Mouse (Mus musculus): ENCODE results near the gene Timm9. TPM values are rescaled to one million over a fixed set of nuclear protein-coding genes. Genes with fewer than 3 reads are reported as not detected.

Gene Timm9
- polyA plus RNA-seq, 1 experiment from 2014 or later: 107 TPM

GRCm38 (mm10) chr12:71086331-71086730 is 50.2 kb downstream of the Timm9 start:
- no peaks in the 10 kb centered on the region for H3K27me3 ChIP-seq
- ATAC-seq (ENCODE audit: low FRiP score, low read depth): no peak
- no peaks in the 10 kb centered on the region for H3K9me3 ChIP-seq
- H3K4me1 ChIP-seq (replicated peaks): no peaks in the 10 kb centered on the region
- no peak overlapping the region for H3K9ac ChIP-seq
- no peak overlapping the region for H3K4me2 ChIP-seq
- H3K36me3 ChIP-seq: peaks cover 22% of the 10 kb centered on the region
- WGBS: 93% methylated on average over 8 of the region's 8 CpGs
- no peak overlapping the region for H3K27ac ChIP-seq (replicated peaks)
- H3K4me3 ChIP-seq: no peak overlapping the region

Other genes starting within 250 kb of the Timm9 start
- gene Actr10, start 198.8 kb downstream of the Timm9 start, polyA plus RNA-seq (2015; fragmentation: Nextera tagmentation; extraction: Ambion mirVana): 174 and 180 TPM in 2 replicates
- 492 and 509 TPM in 2 replicates for gene Psma3, start 162.1 kb downstream of the Timm9 start, polyA plus RNA-seq (2015; fragmentation: Nextera tagmentation; extraction: Ambion mirVana)
- gene Arid4a, start 120.7 kb downstream of the Timm9 start, polyA plus RNA-seq (2015; fragmentation: Nextera tagmentation; extraction: Ambion mirVana): 40.1 and 43.1 TPM in 2 replicates
- gene Tomm20l, start 25.3 kb downstream of the Timm9 start, polyA plus RNA-seq (2015; fragmentation: Nextera tagmentation; extraction: Ambion mirVana): not detected in 2 replicates
- 10.6 and 12.1 TPM in 2 replicates for gene 2700049A03Rik, start 164 bp upstream of the Timm9 start, polyA plus RNA-seq (2015; fragmentation: Nextera tagmentation; extraction: Ambion mirVana)
- 27.7 and 31.1 TPM in 2 replicates for gene Dact1, start 173.2 kb upstream of the Timm9 start, polyA plus RNA-seq (2015; fragmentation: Nextera tagmentation; extraction: Ambion mirVana)